Mouse (Mus musculus): ENCODE measurements at regions not wholly inside any gene's neighbourhood (a gene's known extent, or its start where the extent isn't known, plus 50 kb on each side); places are given as distances from the start of the nearest gene placed in this dataset.

GRCm38 (mm10) chr8:92005091-92005490, 203.2 kb upstream of the Irx3 start:
- no peak for DNase-seq (ENCODE audit: low read depth)

- no peak for DNase-seq (ENCODE audit: low read depth)
These were observed 202.7 kb upstream of the Irx3 start for GRCm38 (mm10) chr8:92004532-92004931.

DNA sequence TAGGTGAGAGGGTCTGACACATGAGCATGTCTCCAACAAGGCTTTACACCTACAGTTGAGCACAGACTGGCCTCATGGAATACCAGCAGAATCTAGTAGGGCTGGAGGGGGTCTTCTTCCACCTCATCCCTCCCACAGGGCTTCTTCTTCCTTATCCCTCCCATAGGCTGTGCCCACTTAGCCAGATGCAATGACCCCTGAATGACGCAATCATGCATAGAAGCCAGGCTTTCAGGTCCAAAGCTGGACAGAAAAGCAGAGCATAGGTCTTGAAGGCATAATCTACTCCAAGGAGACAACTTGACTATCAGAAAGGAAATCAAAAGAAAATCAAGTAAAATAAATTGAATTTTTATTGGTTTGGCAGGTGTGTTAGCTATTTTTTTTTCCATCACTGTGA, 198.5 kb upstream of the Irx3 start:
- no peak for DNase-seq (ENCODE audit: low read depth)

GRCm38 (mm10) chr8:91999661-92000060, 197.8 kb upstream of the Irx3 start:
- DNase-seq (ENCODE audit: low read depth), result no peak

DNA sequence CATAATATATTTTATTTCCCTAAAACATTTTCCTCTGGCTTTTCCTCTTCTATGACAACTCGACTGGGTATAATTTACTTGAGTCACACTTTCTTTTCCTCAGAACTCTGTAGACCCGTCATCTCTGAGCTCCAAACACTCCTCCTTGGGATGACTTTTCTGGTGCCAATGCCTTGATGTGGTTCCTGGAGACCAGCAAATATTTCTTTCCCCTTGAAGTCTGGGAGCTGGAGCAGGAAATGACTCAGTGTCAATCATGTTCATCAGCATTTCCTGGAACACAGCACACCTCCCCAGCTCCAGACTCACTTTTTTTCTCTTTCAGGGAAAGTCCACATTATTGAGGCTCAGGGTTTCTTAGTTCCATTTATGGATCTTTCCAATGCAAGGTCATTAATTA, 197.3 kb upstream of the Irx3 start:
- DNase-seq (ENCODE audit: low read depth), result no peak

- DNase-seq (ENCODE audit: low read depth), result no peak
These were observed 196.0 kb upstream of the Irx3 start for GRCm38 (mm10) chr8:91997892-91998189.

DNA sequence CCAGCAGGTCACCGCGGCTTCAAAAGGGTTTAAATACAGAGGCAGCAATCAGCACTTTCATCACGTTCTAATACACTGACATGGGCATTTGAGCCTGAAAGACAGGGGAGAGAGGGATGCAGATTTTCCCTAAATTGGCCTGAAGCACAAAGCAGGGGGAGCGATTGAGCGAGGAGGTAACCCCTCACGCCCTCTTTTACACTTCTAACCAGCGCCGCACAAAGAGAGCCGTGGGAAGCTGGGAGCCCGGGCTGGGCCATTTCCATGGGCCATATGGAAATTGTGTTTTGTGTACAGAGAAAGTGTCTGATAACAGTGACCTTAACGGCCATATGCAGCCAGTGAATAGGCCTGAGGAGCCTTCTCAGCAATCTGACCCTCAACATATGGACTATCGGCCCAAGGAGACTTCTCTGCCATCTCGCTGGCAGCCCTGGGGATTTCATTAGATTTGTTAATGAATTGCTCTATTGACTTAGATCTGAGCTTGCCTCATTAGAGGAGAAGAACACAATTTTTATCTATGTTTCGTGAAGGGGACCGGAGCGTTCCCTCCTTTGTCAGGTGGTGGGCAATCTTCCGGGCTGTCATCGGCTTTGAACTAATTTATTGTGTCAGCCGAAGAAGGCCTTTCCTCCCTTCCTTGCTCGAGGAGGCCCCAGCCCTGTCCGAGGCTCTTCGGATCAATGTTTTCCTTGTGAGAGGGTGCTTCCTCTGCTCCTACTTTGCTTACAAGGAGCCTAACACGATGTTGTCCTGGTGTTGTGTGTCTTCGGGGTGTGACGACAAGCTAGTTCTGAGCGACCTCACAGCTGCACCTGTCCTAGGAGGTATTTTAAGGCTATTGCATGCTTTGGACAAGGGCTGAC, 195.4 kb upstream of the Irx3 start:
- DNase-seq (ENCODE audit: low read depth), result no peak

- DNase-seq (ENCODE audit: low read depth), result no peak
These were observed 194.6 kb upstream of the Irx3 start for GRCm38 (mm10) chr8:91996305-91997022.

GRCm38 (mm10) chr8:91995407-91996144, 193.7 kb upstream of the Irx3 start:
- no peak for DNase-seq (ENCODE audit: low read depth)

GRCm38 (mm10) chr8:91991542-91992452, 189.9 kb upstream of the Irx3 start:
- no peak for DNase-seq (ENCODE audit: low read depth)

DNA sequence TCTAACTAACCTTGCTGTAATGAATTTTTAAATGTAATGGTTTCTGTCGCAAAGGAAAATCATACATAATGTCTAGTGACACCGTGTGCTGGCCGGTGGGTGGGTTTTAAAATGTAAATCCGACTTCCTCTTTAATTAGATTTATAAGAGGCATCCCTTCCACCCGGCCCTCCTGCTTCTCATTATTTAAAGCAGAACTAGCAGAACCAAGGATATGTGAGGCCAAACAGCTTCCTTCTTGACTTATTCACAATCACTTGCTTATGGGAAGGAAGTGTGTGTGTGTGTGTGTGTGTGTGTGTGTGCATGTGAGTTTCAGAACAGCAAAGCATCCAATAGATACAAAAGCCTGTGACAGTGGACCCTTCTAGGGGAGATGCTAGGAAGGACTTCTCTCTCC, 189.1 kb upstream of the Irx3 start:
- no peak for DNase-seq (ENCODE audit: low read depth)

- DNase-seq (ENCODE audit: low read depth), result no peak
These were observed 188.2 kb upstream of the Irx3 start for GRCm38 (mm10) chr8:91990048-91990447.

GRCm38 (mm10) chr8:91988866-91989633, 187.2 kb upstream of the Irx3 start:
- DNase-seq (ENCODE audit: low read depth), result no peak

DNA sequence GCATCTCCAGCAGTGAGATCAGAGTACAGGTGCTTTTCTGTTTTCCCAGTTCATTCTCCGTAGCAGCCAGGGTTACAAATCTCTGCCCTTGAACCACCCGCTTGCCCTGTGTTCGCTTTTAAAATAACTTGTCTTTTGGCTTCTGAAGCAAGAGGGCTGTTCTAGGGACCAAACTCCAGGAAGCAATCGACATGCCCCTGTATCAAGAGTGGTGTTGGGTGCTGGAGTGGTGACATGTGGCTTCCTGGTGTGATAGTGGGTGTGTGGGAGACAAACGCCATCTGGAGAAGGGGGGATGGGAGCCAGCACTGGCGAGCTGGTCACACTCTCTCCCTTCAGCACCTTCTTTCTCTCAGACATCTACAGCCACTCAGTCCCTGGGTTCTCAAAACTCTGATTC, 186.0 kb upstream of the Irx3 start:
- DNase-seq (ENCODE audit: low read depth), result no peak

DNA sequence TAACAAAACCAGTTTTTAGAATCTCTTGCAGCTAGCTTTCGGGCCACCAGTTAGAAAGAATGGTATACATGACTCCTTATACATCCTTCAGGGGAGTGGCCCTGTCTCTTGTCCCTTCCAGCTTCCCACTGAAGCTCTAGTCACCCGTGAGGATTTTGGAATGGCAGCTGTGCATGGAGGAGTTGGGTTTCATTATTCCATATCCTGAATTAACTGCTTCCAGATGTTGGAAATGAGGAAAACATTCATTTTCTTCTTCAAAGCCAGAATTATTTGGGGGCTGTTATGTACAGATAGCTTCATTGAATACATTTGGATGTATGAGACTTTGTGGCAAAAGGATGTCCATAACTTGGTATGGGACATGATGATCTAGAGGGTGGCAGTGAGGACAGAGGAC, 181.3 kb upstream of the Irx3 start:
- DNase-seq (ENCODE audit: low read depth), result no peak

DNA sequence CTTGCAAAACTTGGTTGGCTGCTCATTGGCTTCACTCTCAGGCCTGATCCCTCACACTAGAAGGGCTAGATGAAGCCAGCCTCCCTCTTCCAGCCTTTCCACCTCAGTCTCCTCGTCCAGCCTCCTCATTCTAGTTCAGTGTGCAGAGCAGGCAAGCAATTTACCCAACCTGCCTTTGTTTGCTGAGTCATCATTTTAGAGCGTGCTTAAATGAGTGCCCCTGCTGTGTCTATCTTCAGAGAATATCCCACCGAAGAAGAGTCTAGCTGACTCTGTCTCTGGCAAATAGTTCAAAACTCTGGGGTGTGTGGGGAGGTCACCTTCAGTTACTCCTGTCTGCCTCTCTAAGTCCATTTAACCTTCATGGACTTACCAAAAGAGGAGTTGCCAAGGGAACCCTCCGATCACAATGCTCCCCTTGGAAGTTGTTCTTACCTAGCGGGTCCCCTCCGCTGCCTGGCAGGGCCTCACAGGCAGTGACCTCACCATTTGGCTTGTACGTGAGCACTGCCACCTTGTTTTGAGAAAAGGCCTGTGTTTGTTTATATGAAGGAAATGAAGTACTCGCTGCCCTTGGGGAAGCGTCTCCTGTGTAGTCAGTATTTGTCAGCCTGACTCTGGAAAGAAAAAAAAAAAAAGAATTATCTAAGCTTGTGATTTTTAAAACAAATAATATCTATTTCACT, 175.2 kb upstream of the Irx3 start:
- DNase-seq (ENCODE audit: low read depth), result no peak

DNA sequence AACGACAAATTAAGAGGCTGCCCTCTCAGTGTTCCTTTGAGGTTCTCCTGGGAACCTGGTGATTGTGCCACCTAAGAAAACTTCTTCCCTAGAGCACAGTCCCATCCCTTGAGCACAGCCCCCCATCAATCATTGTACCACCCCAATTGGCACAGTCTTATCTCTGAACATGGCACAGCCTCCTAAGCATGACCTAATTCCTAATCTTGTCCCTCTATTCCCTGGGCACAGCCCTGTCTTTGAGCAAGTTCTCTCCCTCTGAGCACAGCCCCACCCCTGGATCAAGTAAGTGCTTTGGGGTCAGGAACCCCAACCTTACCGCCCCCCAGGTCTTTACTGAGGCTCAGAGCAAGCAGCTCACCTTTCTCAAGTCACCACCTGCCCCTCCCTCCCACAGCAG, 173.6 kb upstream of the Irx3 start:
- no peak for DNase-seq (ENCODE audit: low read depth)

DNA sequence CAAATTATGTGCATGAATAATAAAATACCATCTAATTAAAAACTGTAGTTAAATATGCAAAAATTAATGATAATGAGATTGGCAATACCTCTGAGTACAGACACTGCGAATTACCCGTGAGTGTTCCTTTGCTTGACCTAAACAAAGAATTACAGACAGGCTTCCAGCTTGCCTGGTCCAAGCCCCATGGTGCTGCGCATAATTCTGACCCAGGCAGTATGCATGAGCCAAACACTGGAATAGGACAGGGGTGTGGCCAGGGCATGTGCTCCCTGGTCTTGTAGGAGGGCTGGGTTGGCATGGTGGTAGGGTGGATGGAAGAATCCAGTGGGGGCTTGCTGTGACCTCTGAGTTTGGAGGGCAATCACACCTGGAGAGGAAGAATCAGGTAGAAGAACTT, 172.8 kb upstream of the Irx3 start:
- DNase-seq (ENCODE audit: low read depth), result no peak

DNA sequence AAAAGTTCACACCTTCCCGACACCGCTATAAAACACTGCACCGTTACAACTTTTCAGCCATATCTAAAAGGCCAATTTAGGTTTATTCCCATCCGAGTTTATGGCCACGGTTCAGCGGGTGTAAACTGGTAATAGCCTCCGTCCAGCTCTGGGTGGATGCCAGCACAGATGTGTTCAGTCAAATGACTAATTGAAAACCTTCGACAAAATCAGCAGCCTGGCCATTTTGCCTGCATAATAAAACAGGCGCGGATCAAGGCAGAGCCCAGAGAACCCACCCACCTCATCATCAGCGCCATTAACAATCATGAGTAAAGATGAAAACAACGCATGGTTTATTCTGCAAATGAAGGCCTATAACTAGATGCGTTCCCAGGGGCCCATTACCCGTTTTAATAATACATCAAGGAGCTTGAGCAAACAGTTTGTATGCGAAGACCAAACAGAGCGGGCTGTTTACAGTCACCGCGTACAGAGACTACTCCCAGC, 172.1 kb upstream of the Irx3 start:
- no peak for DNase-seq (ENCODE audit: low read depth)

GRCm38 (mm10) chr8:91967407-91967806, 165.5 kb upstream of the Irx3 start:
- DNase-seq (ENCODE audit: low read depth), result no peak

Measured in gonadal fat pad, adult 2 months (tissue).